Mouse (Mus musculus): ENCODE measurements around the gene Gnl1. TPM values are rescaled to one million over a fixed set of nuclear protein-coding genes. Genes with fewer than 3 reads are reported as not detected.
"Not testable (repeated sequence)": the region's sequence is repeated elsewhere in the genome, so short reads cannot be mapped to it uniquely, and the experiment has no call there.

Gnl1 gene
- polyA plus RNA-seq, 1 experiment from 2014 or later: 31.3 TPM

GRCm38 (mm10) chr17:36004409-36004808 is 24.8 kb downstream of the Gnl1 start:
- not testable (repeated sequence) for H3K9ac ChIP-seq (replicated peaks; ENCODE audit: low read length); ATAC-seq (replicated peaks; ENCODE audit: insufficient number of reproducible peaks, low FRiP score, low TSS enrichment, low read depth)
- WGBS: 95% methylated on average over 7 of the region's 7 CpGs

GRCm38 (mm10) chr17:36014977-36015376 is 35.3 kb downstream of the Gnl1 start:
- H3K4me3 ChIP-seq (ENCODE audit: low read depth, low read length): no peak overlapping the region
- 95% methylated on average over 5 of the region's 5 CpGs for WGBS
- H3K9ac ChIP-seq (replicated peaks; ENCODE audit: low read length): no peak overlapping the region
- no peak for ATAC-seq (replicated peaks; ENCODE audit: insufficient number of reproducible peaks, low FRiP score, low TSS enrichment, low read depth)
- H3K4me1 ChIP-seq (ENCODE audit: control insufficient read depth, insufficient read depth, low read length): no peaks in the 10 kb centered on the region
- H3K27me3 ChIP-seq (ENCODE audit: control insufficient read depth, insufficient read depth, low read length): no peaks in the 10 kb centered on the region
- H3K27ac ChIP-seq (replicated peaks; ENCODE audit: low read depth, low read length): no peak overlapping the region
- H3K4me2 ChIP-seq (ENCODE audit: low read depth, low read length): no peak overlapping the region
- peaks cover 2% of the 10 kb centered on the region; the same call in 1 of the 2 replicates for H3K36me3 ChIP-seq (replicated peaks; ENCODE audit: control insufficient read depth, insufficient read depth, low read depth, low read length)
- H3K9me3 ChIP-seq (replicated peaks; ENCODE audit: control insufficient read depth, low read length): no peaks in the 10 kb centered on the region
- no peak for DNase-seq (ENCODE audit: low spot score)

More at GRCm38 (mm10) chr17:36004409-36004808, 24.8 kb downstream of the Gnl1 start:
- not testable (repeated sequence) for H3K27me3 ChIP-seq (ENCODE audit: control insufficient read depth, insufficient read depth, low read length); H3K4me2 ChIP-seq (ENCODE audit: low read depth, low read length); H3K9me3 ChIP-seq (replicated peaks; ENCODE audit: control insufficient read depth, low read length); H3K4me1 ChIP-seq (ENCODE audit: control insufficient read depth, insufficient read depth, low read length); H3K4me3 ChIP-seq (ENCODE audit: low read depth, low read length); H3K36me3 ChIP-seq (replicated peaks; ENCODE audit: control insufficient read depth, insufficient read depth, low read depth, low read length); H3K27ac ChIP-seq (replicated peaks; ENCODE audit: low read depth, low read length); DNase-seq (ENCODE audit: low spot score)

GRCm38 (mm10) chr17:36017046-36017445 is 37.4 kb downstream of the Gnl1 start:
- ATAC-seq (replicated peaks; ENCODE audit: insufficient number of reproducible peaks, low FRiP score, low TSS enrichment, low read depth) (no peak), DNase-seq (ENCODE audit: low spot score) (no peak)
- Histone ChIP-seq H3K36me3 (replicated peaks; ENCODE audit: control insufficient read depth, insufficient read depth, low read depth, low read length) (peaks cover 2% of the 10 kb centered on the region; the same call in 1 of the 2 replicates), H3K9me3 (replicated peaks; ENCODE audit: control insufficient read depth, low read length) (no peaks in the 10 kb centered on the region), H3K9ac (replicated peaks; ENCODE audit: low read length) (no peak overlapping the region), H3K4me3 (ENCODE audit: low read depth, low read length) (no peak overlapping the region), H3K27me3 (ENCODE audit: control insufficient read depth, insufficient read depth, low read length) (no peaks in the 10 kb centered on the region), H3K4me1 (ENCODE audit: control insufficient read depth, insufficient read depth, low read length) (no peaks in the 10 kb centered on the region), H3K4me2 (ENCODE audit: low read depth, low read length) (no peak overlapping the region), H3K27ac (replicated peaks; ENCODE audit: low read depth, low read length) (no peak overlapping the region)
- WGBS: 88% methylated on average over 5 of the region's 5 CpGs

GRCm38 (mm10) chr17:36018979-36019378 is 39.3 kb downstream of the Gnl1 start:
- Histone ChIP-seq H3K9ac (replicated peaks; ENCODE audit: low read length) (no peak overlapping the region), H3K27me3 (ENCODE audit: control insufficient read depth, insufficient read depth, low read length) (no peaks in the 10 kb centered on the region), H3K4me2 (ENCODE audit: low read depth, low read length) (no peak overlapping the region), H3K36me3 (replicated peaks; ENCODE audit: control insufficient read depth, insufficient read depth, low read depth, low read length) (peaks cover 2% of the 10 kb centered on the region; the same call in 1 of the 2 replicates), H3K4me1 (ENCODE audit: control insufficient read depth, insufficient read depth, low read length) (no peaks in the 10 kb centered on the region), H3K9me3 (replicated peaks; ENCODE audit: control insufficient read depth, low read length) (no peaks in the 10 kb centered on the region), H3K4me3 (ENCODE audit: low read depth, low read length) (no peak overlapping the region), H3K27ac (replicated peaks; ENCODE audit: low read depth, low read length) (no peak overlapping the region)
- no peak for DNase-seq (ENCODE audit: low spot score)
- no peak for ATAC-seq (replicated peaks; ENCODE audit: insufficient number of reproducible peaks, low FRiP score, low TSS enrichment, low read depth)
- WGBS: 77% methylated on average over 2 of the region's 2 CpGs

- no peak overlapping the region for H3K4me3 ChIP-seq (ENCODE audit: low read depth, low read length)
- H3K9ac ChIP-seq (replicated peaks; ENCODE audit: low read length): no peak overlapping the region
- no peak for ATAC-seq (replicated peaks; ENCODE audit: insufficient number of reproducible peaks, low FRiP score, low TSS enrichment, low read depth)
- no peak overlapping the region for H3K4me2 ChIP-seq (ENCODE audit: low read depth, low read length)
- peaks cover 1% of the 10 kb centered on the region; the same call in 1 of the 2 replicates for H3K36me3 ChIP-seq (replicated peaks; ENCODE audit: control insufficient read depth, insufficient read depth, low read depth, low read length)
- H3K27ac ChIP-seq (replicated peaks; ENCODE audit: low read depth, low read length): no peak overlapping the region
- no peaks in the 10 kb centered on the region for H3K27me3 ChIP-seq (ENCODE audit: control insufficient read depth, insufficient read depth, low read length)
- DNase-seq (ENCODE audit: low spot score): no peak
- no peaks in the 10 kb centered on the region for H3K9me3 ChIP-seq (replicated peaks; ENCODE audit: control insufficient read depth, low read length)
- no peaks in the 10 kb centered on the region for H3K4me1 ChIP-seq (ENCODE audit: control insufficient read depth, insufficient read depth, low read length)
- WGBS: 73% methylated on average over 3 of the region's 3 CpGs
Measured at GRCm38 (mm10) chr17:36019519-36019918, 39.9 kb downstream of the Gnl1 start.

- no peak within 1 kb of the TSS for H3K4me3 ChIP-seq (ENCODE audit: low read depth, low read length)
- peak; percentile 58 for DNase-seq (ENCODE audit: low spot score)
Measured at GRCm38 (mm10) chr17:36020191-36021073, 40.8 kb downstream of the Gnl1 start, which contains the start of gene H2-T24. H2-T24 (minus strand) TSS chr17:36020560.

GRCm38 (mm10) chr17:36021309-36021708 is 41.7 kb downstream of the Gnl1 start:
- no peaks in the 10 kb centered on the region for H3K36me3 ChIP-seq (replicated peaks; ENCODE audit: control insufficient read depth, insufficient read depth, low read depth, low read length)
- H3K27me3 ChIP-seq (ENCODE audit: control insufficient read depth, insufficient read depth, low read length): no peaks in the 10 kb centered on the region
- 89% methylated on average over 1 of the region's 1 CpGs for WGBS
- H3K27ac ChIP-seq (replicated peaks; ENCODE audit: low read depth, low read length): no peak overlapping the region
- no peaks in the 10 kb centered on the region for H3K9me3 ChIP-seq (replicated peaks; ENCODE audit: control insufficient read depth, low read length)
- no peaks in the 10 kb centered on the region for H3K4me1 ChIP-seq (ENCODE audit: control insufficient read depth, insufficient read depth, low read length)
- ATAC-seq (replicated peaks; ENCODE audit: insufficient number of reproducible peaks, low FRiP score, low TSS enrichment, low read depth) (no peak), DNase-seq (ENCODE audit: low spot score) (no peak)
- no peak overlapping the region for H3K4me3 ChIP-seq (ENCODE audit: low read depth, low read length)
- H3K4me2 ChIP-seq (ENCODE audit: low read depth, low read length): no peak overlapping the region
- H3K9ac ChIP-seq (replicated peaks; ENCODE audit: low read length): no peak overlapping the region

More at GRCm38 (mm10) chr17:36020191-36021073, 40.8 kb downstream of the Gnl1 start, which contains the start of gene H2-T24:
- no peaks in the 10 kb centered on the region for H3K27me3 ChIP-seq (ENCODE audit: control insufficient read depth, insufficient read depth, low read length)
- no peak within 1 kb of the TSS for H3K9ac ChIP-seq (replicated peaks; ENCODE audit: low read length)
- no peak; the same call in 1 of the 2 replicates for ATAC-seq (replicated peaks; ENCODE audit: insufficient number of reproducible peaks, low FRiP score, low TSS enrichment, low read depth)
- 41% methylated on average over 15 of the region's 15 CpGs for WGBS
- H3K4me1 ChIP-seq (ENCODE audit: control insufficient read depth, insufficient read depth, low read length): no peaks in the 10 kb centered on the region
- H3K27ac ChIP-seq (replicated peaks; ENCODE audit: low read depth, low read length): no peak within 1 kb of the TSS
- no peak within 1 kb of the TSS for H3K4me2 ChIP-seq (ENCODE audit: low read depth, low read length)
- H3K36me3 ChIP-seq (replicated peaks; ENCODE audit: control insufficient read depth, insufficient read depth, low read depth, low read length): no peaks in the 10 kb centered on the region
- no peaks in the 10 kb centered on the region for H3K9me3 ChIP-seq (replicated peaks; ENCODE audit: control insufficient read depth, low read length)

GRCm38 (mm10) chr17:36022098-36022497 is 42.4 kb downstream of the Gnl1 start:
- Histone ChIP-seq H3K9me3 (replicated peaks; ENCODE audit: control insufficient read depth, low read length) (no peaks in the 10 kb centered on the region), H3K27ac (replicated peaks; ENCODE audit: low read depth, low read length) (no peak overlapping the region), H3K27me3 (ENCODE audit: control insufficient read depth, insufficient read depth, low read length) (no peaks in the 10 kb centered on the region), H3K9ac (replicated peaks; ENCODE audit: low read length) (no peak overlapping the region), H3K4me2 (ENCODE audit: low read depth, low read length) (no peak overlapping the region), H3K4me3 (ENCODE audit: low read depth, low read length) (no peak overlapping the region), H3K4me1 (ENCODE audit: control insufficient read depth, insufficient read depth, low read length) (no peaks in the 10 kb centered on the region), H3K36me3 (replicated peaks; ENCODE audit: control insufficient read depth, insufficient read depth, low read depth, low read length) (no peaks in the 10 kb centered on the region)
- ATAC-seq (replicated peaks; ENCODE audit: insufficient number of reproducible peaks, low FRiP score, low TSS enrichment, low read depth) (no peak), DNase-seq (ENCODE audit: low spot score) (no peak)
- WGBS: 92% methylated on average over 9 of the region's 9 CpGs
